Comparison of ENCODE assay signal across 9 mouse cellular contexts in the genomic region with DNA sequence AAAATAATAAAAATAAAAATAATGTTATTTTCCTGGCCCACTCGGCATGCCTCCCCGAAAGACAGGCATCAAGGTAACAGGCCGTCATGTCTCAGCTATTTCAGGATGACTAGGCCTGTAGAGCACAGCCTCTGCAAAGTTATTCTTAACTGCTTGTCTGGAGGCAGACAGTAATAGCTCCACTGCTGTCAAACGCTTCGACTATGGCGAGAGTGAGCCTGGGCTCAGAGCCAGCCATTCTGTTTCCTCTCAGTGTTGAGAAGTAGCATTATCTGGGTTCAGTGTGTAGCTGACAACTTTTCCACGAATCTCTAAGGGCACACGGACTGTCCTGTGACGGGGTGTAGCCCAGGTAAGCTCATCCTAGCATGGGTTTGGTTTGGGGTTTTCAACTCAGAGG. TPM values are rescaled to one million over a fixed set of nuclear protein-coding genes. Genes with fewer than 3 reads are reported as not detected.
DNase-seq lines count a peak whose midpoint lies in the region; ATAC-seq and TF ChIP-seq lines count a peak whose summit lies in the region.
"Had no signal": no experiment of that assay in that cellular context is flagged by ENCODE, and none has a peak within 500 bp of the region (broad histone marks: within the 10 kb centered on the region; RNA-seq: fewer than 3 reads in every experiment).

No protein-coding gene starts in this region.

- TF ChIP-seq CTCF in kidney, postnatal 0 days (IDR thresholded peaks at IDR 0.05; ENCODE audit: low read depth): no peak

- H3K4me2 ChIP-seq in kidney, postnatal 0 days (ENCODE audit: low read length): no peak overlapping the region
- H3K4me2 ChIP-seq in limb, embryonic 14.5 days (replicated peaks; ENCODE audit: low read depth, low read length, severe bottlenecking): no peak overlapping the region
- H3K4me2 ChIP-seq: hindbrain, embryonic 15.5 days had no signal

- no peaks in the 10 kb centered on the region for H3K9me3 ChIP-seq in kidney, postnatal 0 days (replicated peaks; ENCODE audit: low read length)
- no peaks in the 10 kb centered on the region for H3K9me3 ChIP-seq in limb, embryonic 14.5 days (ENCODE audit: control insufficient read depth, low read length)
- H3K9me3 ChIP-seq: hindbrain, embryonic 15.5 days had no signal

- peak; percentile 71 for DNase-seq in kidney, postnatal 0 days (ENCODE audit: low spot score)
- no peak for DNase-seq in kidney, adult 18-20 months
- DNase-seq in frontal cortex, postnatal 14 days (ENCODE audit: low spot score in 2 of 2): peak; percentile 80 to 86
- peak; percentile 51 to 61 for DNase-seq in kidney, postnatal 25 days
- peak; percentile 74 for DNase-seq in limb, embryonic 14.5 days (ENCODE audit: low spot score)
- no peak for DNase-seq in embryo, embryonic 9.5 days (ENCODE audit: extremely low spot score)
- no peak for DNase-seq in gastrocnemius, postnatal 25 days

- no peak overlapping the region for H3K4me3 ChIP-seq in kidney, postnatal 0 days (replicated peaks; ENCODE audit: low read depth, low read length)
- no peak overlapping the region for H3K4me3 ChIP-seq in limb, embryonic 14.5 days (replicated peaks; ENCODE audit: low read length)
- H3K4me3 ChIP-seq: hindbrain, embryonic 15.5 days had no signal

- H3K27ac ChIP-seq in kidney, postnatal 0 days: peak overlapping the region; percentile 70
- H3K27ac ChIP-seq in limb, embryonic 14.5 days (replicated peaks; ENCODE audit: low read depth, low read length): peak overlapping the region; percentile 53; the same call in 1 of the 2 replicates
- H3K27ac ChIP-seq: hindbrain, embryonic 15.5 days had no signal

- TF ChIP-seq POLR2A in limb, embryonic 14.5 days (IDR thresholded peaks at IDR 0.05; ENCODE audit: borderline replicate concordance, extremely low read depth, insufficient read depth, insufficient read length): no peak

- 53% methylated on average over 9 of the region's 9 CpGs for WGBS in kidney, postnatal 0 days
- 42% methylated on average over 9 of the region's 9 CpGs for WGBS in limb, embryonic 14.5 days

- no peaks in the 10 kb centered on the region for H3K36me3 ChIP-seq in kidney, postnatal 0 days (ENCODE audit: insufficient read depth, low read length)
- no peaks in the 10 kb centered on the region for H3K36me3 ChIP-seq in limb, embryonic 14.5 days (ENCODE audit: control insufficient read depth, insufficient read depth, low read length)
- H3K36me3 ChIP-seq: hindbrain, embryonic 15.5 days had no signal

- H3K4me1 ChIP-seq in kidney, postnatal 0 days (replicated peaks; ENCODE audit: insufficient read depth, low read length): peaks cover 8% of the 10 kb centered on the region; the same call in 1 of the 2 replicates
- peaks cover 18% of the 10 kb centered on the region for H3K4me1 ChIP-seq in limb, embryonic 14.5 days (ENCODE audit: control insufficient read depth, insufficient read depth, low read length)

- H3K27me3 ChIP-seq in kidney, postnatal 0 days (ENCODE audit: insufficient read depth, low read length): no peaks in the 10 kb centered on the region
- no peaks in the 10 kb centered on the region for H3K27me3 ChIP-seq in limb, embryonic 14.5 days (ENCODE audit: control insufficient read depth, insufficient read depth, low read length)
- H3K27me3 ChIP-seq: hindbrain, embryonic 15.5 days had no signal

- no peak for ATAC-seq in kidney, postnatal 0 days (replicated peaks; ENCODE audit: low FRiP score, low read depth)
- peak; percentile 67 for ATAC-seq in limb, embryonic 14.5 days (ENCODE audit: low FRiP score, low read depth)
- ATAC-seq in CD4-positive, CD25-positive, alpha-beta regulatory T cell, adult 4 months: no peak

- no peak overlapping the region for H3K9ac ChIP-seq in kidney, postnatal 0 days (ENCODE audit: low read depth, low read length)
- no peak overlapping the region for H3K9ac ChIP-seq in limb, embryonic 14.5 days (ENCODE audit: low read depth, low read length, severe bottlenecking)
- H3K9ac ChIP-seq: hindbrain, embryonic 15.5 days had no signal

RNA-seq across cellular contexts. Expression of a gene that starts 33.5 kb away (rescaled TPM):
- 83.8 and 93.9 TPM in 2 replicates for polyA plus RNA-seq in kidney, postnatal 0 days (2015; fragmentation: Nextera tagmentation; extraction: Ambion mirVana)
- 167 and 189 TPM in 2 replicates for polyA plus RNA-seq in limb, embryonic 14.5 days (2012; rRNA removed)
- 129 and 136 TPM in 2 replicates for polyA plus RNA-seq in limb, embryonic 14.5 days (2014; fragmentation: Nextera tagmentation; extraction: Ambion mirVana)
- 1 to 10 TPM; 1.5 to 5.2 TPM for polyA plus RNA-seq in CD4-positive, CD25-positive, alpha-beta regulatory T cell, adult 4 months (2017; shearing (Covaris generic))
- total RNA-seq in gastrocnemius, postnatal 25 days (2021): 10 to 100 TPM; 18.7 to 20.5 TPM

Comparison
In these comparisons a context has a peak if more than half of its experiments do, and no peak if none do; other contexts are left out.
1. DNase-seq: peak in kidney, postnatal 0 days (single experiment), frontal cortex, postnatal 14 days (2 of 2), kidney, postnatal 25 days (2 of 2) and limb, embryonic 14.5 days (single experiment); none in kidney, adult 18-20 months (single experiment), embryo, embryonic 9.5 days (single experiment) and gastrocnemius, postnatal 25 days (single experiment).
2. RNA of a gene that starts 33.5 kb away (polyA plus RNA-seq): 129 to 189 TPM in limb, embryonic 14.5 days and 83.8 to 93.9 TPM in kidney, postnatal 0 days; 1.5 to 5.2 TPM in CD4-positive, CD25-positive, alpha-beta regulatory T cell, adult 4 months; every median in the first group is over 10 times any median in the second.